In genomic region chr13:99447002-99447401, GRCm38 (mm10) we compare ENCODE assay signal across 12 mouse cellular contexts.
DNase-seq lines count a peak whose midpoint lies in the region; ATAC-seq and TF ChIP-seq lines count a peak whose summit lies in the region.
"Had no signal": no experiment of that assay in that cellular context is flagged by ENCODE, and none has a peak within 500 bp of the region (broad histone marks: within the 10 kb centered on the region; RNA-seq: fewer than 3 reads in every experiment).

No protein-coding gene starts in this region.

- TF ChIP-seq CTCF in cortical plate, adult 2 months (IDR thresholded peaks at IDR 0.05; ENCODE audit: extremely low read depth, insufficient read depth, low read length) = no peak

- no peak for TF ChIP-seq POLR2A in cortical plate, adult 2 months (IDR thresholded peaks at IDR 0.05; ENCODE audit: extremely low read depth, insufficient read depth, low read length)

- H3K27ac ChIP-seq in cortical plate, adult 2 months (ENCODE audit: insufficient read depth, low read length) = peak overlapping the region; percentile 62
- H3K27ac ChIP-seq in embryonic facial prominence, embryonic 11.5 days (replicated peaks; ENCODE audit: low read depth, low read length) = no peak overlapping the region
- peak overlapping the region; percentile 91 for H3K27ac ChIP-seq in hindbrain, embryonic 12.5 days
- H3K27ac ChIP-seq in midbrain, embryonic 15.5 days = peak overlapping the region; percentile 69
- H3K27ac ChIP-seq: limb, embryonic 12.5 days had no signal

- no peak for ATAC-seq in embryonic facial prominence, embryonic 11.5 days (replicated peaks; ENCODE audit: insufficient number of reproducible peaks, low FRiP score, low TSS enrichment, low read depth)
- no peak for ATAC-seq in hindbrain, embryonic 12.5 days (ENCODE audit: low FRiP score)
- no peak for ATAC-seq in midbrain, embryonic 15.5 days (replicated peaks)
- ATAC-seq: activated CD4-positive, CD25-positive, alpha-beta regulatory T cell, adult 4 months; lung, postnatal 0 days had no signal

- DNase-seq in embryonic facial prominence, embryonic 11.5 days (ENCODE audit: low spot score) = no peak
- no peak for DNase-seq in kidney, postnatal 10 days
- no peak for DNase-seq in heart, postnatal 36 days
- DNase-seq in retina, postnatal 1 day = no peak
- DNase-seq in heart, postnatal 4 days = no peak
- DNase-seq: thymus, adult 2 months had no signal

- H3K9me3 ChIP-seq in embryonic facial prominence, embryonic 11.5 days (replicated peaks; ENCODE audit: control insufficient read depth, low read length) = no peaks in the 10 kb centered on the region
- H3K9me3 ChIP-seq in hindbrain, embryonic 12.5 days (replicated peaks) = no peaks in the 10 kb centered on the region
- H3K9me3 ChIP-seq in midbrain, embryonic 15.5 days = no peaks in the 10 kb centered on the region
- H3K9me3 ChIP-seq: limb, embryonic 12.5 days had no signal

- peaks cover 42% of the 10 kb centered on the region for H3K4me1 ChIP-seq in cortical plate, adult 2 months (ENCODE audit: control insufficient read depth, insufficient read depth, low read length)
- peaks cover 2% of the 10 kb centered on the region; the same call in 1 of the 2 replicates for H3K4me1 ChIP-seq in embryonic facial prominence, embryonic 11.5 days (ENCODE audit: control insufficient read depth, insufficient read depth, low read length)
- H3K4me1 ChIP-seq in hindbrain, embryonic 12.5 days = peaks cover 86% of the 10 kb centered on the region
- peaks cover 89% of the 10 kb centered on the region for H3K4me1 ChIP-seq in midbrain, embryonic 15.5 days

- no peaks in the 10 kb centered on the region for H3K36me3 ChIP-seq in embryonic facial prominence, embryonic 11.5 days (replicated peaks; ENCODE audit: control insufficient read depth, insufficient read depth, low read depth, low read length)
- no peaks in the 10 kb centered on the region for H3K36me3 ChIP-seq in hindbrain, embryonic 12.5 days
- H3K36me3 ChIP-seq in midbrain, embryonic 15.5 days (replicated peaks) = no peaks in the 10 kb centered on the region
- H3K36me3 ChIP-seq: limb, embryonic 12.5 days had no signal

- H3K4me2 ChIP-seq in embryonic facial prominence, embryonic 11.5 days (ENCODE audit: low read depth, low read length) = no peak overlapping the region
- peak overlapping the region; percentile 47 for H3K4me2 ChIP-seq in hindbrain, embryonic 12.5 days (replicated peaks)
- H3K4me2 ChIP-seq in midbrain, embryonic 15.5 days = peak overlapping the region; percentile 31
- H3K4me2 ChIP-seq: limb, embryonic 12.5 days had no signal

- H3K9ac ChIP-seq in embryonic facial prominence, embryonic 11.5 days (replicated peaks; ENCODE audit: low read length) = 0 out of 2 replicates have a peak overlapping the region, but pooled peaks have one; percentile 7
- peak overlapping the region; percentile 36; the same call in 1 of the 2 replicates for H3K9ac ChIP-seq in hindbrain, embryonic 12.5 days
- H3K9ac ChIP-seq in midbrain, embryonic 15.5 days = peak overlapping the region; percentile 23; the same call in 1 of the 2 replicates
- H3K9ac ChIP-seq: limb, embryonic 12.5 days had no signal

- H3K4me3 ChIP-seq in cortical plate, adult 2 months (ENCODE audit: insufficient read depth, low read length) = no peak overlapping the region
- no peak overlapping the region for H3K4me3 ChIP-seq in embryonic facial prominence, embryonic 11.5 days (ENCODE audit: low read depth, low read length)
- H3K4me3 ChIP-seq in hindbrain, embryonic 12.5 days = peak overlapping the region; percentile 28
- peak overlapping the region; percentile 20; the same call in 1 of the 2 replicates for H3K4me3 ChIP-seq in midbrain, embryonic 15.5 days
- H3K4me3 ChIP-seq: limb, embryonic 12.5 days had no signal

- intact Hi-C loops in heart, postnatal 36 days (cut with DNase I) = loop anchor here (5.0 kb wide), 1 partner anchor 50 kb away; no protein-coding TSS in a partner anchor

- 76% methylated on average over 7 of the region's 7 CpGs for WGBS in embryonic facial prominence, embryonic 11.5 days
- WGBS in hindbrain, embryonic 12.5 days = 42% methylated on average over 7 of the region's 7 CpGs
- 43% methylated on average over 7 of the region's 7 CpGs for whole genome bisulfite sequencing in midbrain, embryonic 15.5 days

- no peaks in the 10 kb centered on the region for H3K27me3 ChIP-seq in embryonic facial prominence, embryonic 11.5 days (ENCODE audit: control insufficient read depth, insufficient read depth, low read length)
- H3K27me3 ChIP-seq in hindbrain, embryonic 12.5 days = no peaks in the 10 kb centered on the region
- H3K27me3 ChIP-seq in midbrain, embryonic 15.5 days (replicated peaks) = no peaks in the 10 kb centered on the region
- H3K27me3 ChIP-seq: limb, embryonic 12.5 days had no signal

Comparison
In these comparisons a context has a peak if more than half of its experiments do, and no peak if none do; other contexts are left out.
1. H3K4me3 ChIP-seq: peak in hindbrain, embryonic 12.5 days (single experiment) and midbrain, embryonic 15.5 days (single experiment); none in cortical plate, adult 2 months (single experiment) and embryonic facial prominence, embryonic 11.5 days (single experiment).
2. Peak in every context shown above with its lines, with median percentiles within 50 percentile points of each other: H3K9ac ChIP-seq.